In the genomic region with DNA sequence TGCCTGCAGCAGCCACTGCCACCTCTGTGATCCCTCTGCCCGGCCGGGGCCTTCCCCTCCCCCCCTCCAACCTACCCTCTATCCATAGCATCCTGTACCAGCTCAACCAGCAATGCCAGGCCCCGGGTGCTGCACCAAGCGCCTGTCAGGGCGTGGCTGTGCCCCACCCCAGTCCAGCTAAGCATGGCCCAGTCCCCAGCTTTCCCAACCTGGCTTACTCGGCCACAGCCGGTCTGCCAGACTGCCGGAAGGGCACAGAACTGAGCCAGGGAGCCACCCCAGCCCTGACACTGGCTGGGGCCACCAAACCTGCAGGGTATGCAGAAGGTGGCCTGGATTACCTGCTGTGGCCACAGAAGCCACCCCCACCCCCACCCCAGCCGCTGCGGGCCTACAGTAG, we compare ENCODE assay signal across 23 mouse cellular contexts. TPM values are rescaled to one million over a fixed set of nuclear protein-coding genes. Genes with fewer than 3 reads are reported as not detected.
"Had no signal": no experiment of that assay in that cellular context is flagged by ENCODE, and none has a peak within 500 bp of the region (broad histone marks: within the 10 kb centered on the region; RNA-seq: fewer than 3 reads in every experiment).

No protein-coding gene starts in this region.

- H3K9ac ChIP-seq: limb, embryonic 13.5 days; liver, embryonic 12.5 days; liver, embryonic 15.5 days; lung, embryonic 15.5 days; midbrain, embryonic 13.5 days; neural tube, embryonic 13.5 days had no signal

- H3K27me3 ChIP-seq: lung, embryonic 15.5 days; midbrain, embryonic 13.5 days had no signal

- H3K27ac ChIP-seq: kidney, postnatal 0 days; limb, embryonic 13.5 days; liver, embryonic 12.5 days; liver, embryonic 15.5 days; lung, embryonic 15.5 days; midbrain, embryonic 10.5 days; midbrain, embryonic 13.5 days; neural tube, embryonic 13.5 days had no signal

- H3K4me2 ChIP-seq: limb, embryonic 13.5 days; liver, embryonic 15.5 days; lung, embryonic 15.5 days; midbrain, embryonic 13.5 days; neural tube, embryonic 13.5 days had no signal

- DNase-seq: kidney, postnatal 4 days; left cerebral cortex, postnatal 4 days; liver; lung, adult 18-20 months; lung, postnatal 10 days; lung, postnatal 36 days; retina, postnatal 1 day; right cerebral cortex, postnatal 25 days; spleen, adult 18-20 months; thymus, adult 18-20 months; thymus, postnatal 36 days had no signal

- ATAC-seq: liver, embryonic 12.5 days; midbrain, embryonic 13.5 days; midbrain, embryonic 16.5 days had no signal

- H3K36me3 ChIP-seq: limb, embryonic 13.5 days; lung, embryonic 15.5 days had no signal

- H3K9me3 ChIP-seq: limb, embryonic 13.5 days; liver, embryonic 12.5 days; liver, embryonic 15.5 days; lung, embryonic 15.5 days; megakaryocyte, embryonic 14.5 days; midbrain, embryonic 10.5 days; midbrain, embryonic 13.5 days; neural tube, embryonic 13.5 days had no signal

- H3K4me3 ChIP-seq: limb, embryonic 13.5 days; liver, embryonic 12.5 days; liver, embryonic 15.5 days; lung, embryonic 15.5 days; megakaryocyte, embryonic 14.5 days; midbrain, embryonic 10.5 days; midbrain, embryonic 13.5 days; myocyte; neural tube, embryonic 13.5 days had no signal

RNA-seq across cellular contexts. Expression of a gene that starts 43.4 kb away (rescaled TPM):
- total RNA-seq: monocyte, adult 5-6 weeks had no signal

RNA-seq across cellular contexts. Expression of a gene that starts 47.0 kb away (rescaled TPM):
- total RNA-seq: monocyte, adult 5-6 weeks had no signal
